Mouse (Mus musculus) MEL (cell line): ENCODE results near the gene Hic1. TPM values are rescaled to one million over a fixed set of nuclear protein-coding genes. Genes with fewer than 3 reads are reported as not detected.

Experiments used
- DNase-seq: peaks from one replicate; pipeline ENCODE4 v3.0.0; 2011; ENCODE audit warnings: low read depth, low spot score
- H3K27ac ChIP-seq: 2 replicates; pipeline ENCODE4 v1.5.1; 2012; ENCODE audit warnings: low read depth, mild to moderate bottlenecking, control low read depth, low read length, moderate library complexity; ENCODE audit not compliant: control insufficient read depth
- H3K27me3 ChIP-seq, 2 experiments: fragments of 150-350 bp in 1 of 2; sonication (generic) in 1 of 2; 2 replicates each; pipeline ENCODE4 v1.6.1; 2012; ENCODE audit warnings: low read length in 2 of 2, mild to moderate bottlenecking in 2 of 2, improper control_type of control experiment in 1 of 2, moderate library complexity in 1 of 2; ENCODE audit not compliant: insufficient read depth in 2 of 2, control insufficient read depth in 1 of 2
- H3K36me3 ChIP-seq, 2 experiments: 2 replicates each; pipeline ENCODE4 v1.6.1; 2012 to 2014; ENCODE audit warnings: low read length in 2 of 2, improper control_type of control experiment in 1 of 2, inconsistent platforms in 1 of 2, mild to moderate bottlenecking in 1 of 2; ENCODE audit not compliant: insufficient read depth in 2 of 2, control insufficient read depth in 1 of 2
- H3K4me1 ChIP-seq, 2 experiments: fragments of 150-350 bp in 1 of 2; sonication (generic) in 1 of 2; 2 replicates each; pipeline ENCODE4 v1.6.1; 2012; ENCODE audit warnings: low read length in 2 of 2, improper control_type of control experiment in 1 of 2, mild to moderate bottlenecking in 1 of 2; ENCODE audit not compliant: insufficient read depth in 2 of 2, control insufficient read depth in 1 of 2
- H3K4me3 ChIP-seq, 2 experiments: fragments of 150-350 bp in 1 of 2; sonication (generic) in 1 of 2; 2 replicates each; pipeline ENCODE4 v1.5.1; 2012; ENCODE audit warnings: low read depth in 2 of 2, low read length in 2 of 2, mild to moderate bottlenecking in 2 of 2, moderate library complexity in 2 of 2, control low read depth in 1 of 2, improper control_type of control experiment in 1 of 2; ENCODE audit not compliant: control insufficient read depth in 1 of 2, insufficient read depth in 1 of 2
- H3K79me2 ChIP-seq: 2 replicates; pipeline ENCODE4 v1.6.1; 2012; ENCODE audit warnings: mild to moderate bottlenecking, low read length, moderate library complexity; ENCODE audit not compliant: control insufficient read depth, poor library complexity, insufficient read depth
- H3K9ac ChIP-seq: 2 replicates; pipeline ENCODE4 v1.6.1; 2012; ENCODE audit warnings: low read depth, mild to moderate bottlenecking, control low read depth, low read length, moderate library complexity; ENCODE audit not compliant: control insufficient read depth, poor library complexity, severe bottlenecking
- H3K9me3 ChIP-seq: fragments of 150-350 bp; sonication (generic); replicated peaks from 2 replicates; pipeline ENCODE4 v1.6.1; 2012; ENCODE audit warnings: mild to moderate bottlenecking, low read length, improper control_type of control experiment, moderate library complexity; ENCODE audit not compliant: insufficient read depth
- BHLHE40 ChIP-seq: IDR thresholded peaks from 2 replicates; pipeline ENCODE4 v1.6.1; 2012; ENCODE audit warnings: low read depth, mild to moderate bottlenecking, inconsistent platforms, low read length, improper control_type of control experiment, borderline replicate concordance
- CHD1 ChIP-seq: IDR thresholded peaks from 2 replicates; pipeline ENCODE4 v1.6.1; 2012; ENCODE audit warnings: low read depth, mild to moderate bottlenecking, inconsistent platforms, low read length, improper control_type of control experiment
- CHD2 ChIP-seq: IDR thresholded peaks from 2 replicates; pipeline ENCODE4 v1.6.1; 2011; ENCODE audit warnings: low read length, improper control_type of control experiment
- E2F4 ChIP-seq: IDR thresholded peaks from 2 replicates; pipeline ENCODE4 v1.6.1; 2011; ENCODE audit warnings: low read depth, low read length, improper control_type of control experiment, borderline replicate concordance
- EP300 ChIP-seq, 2 experiments: IDR thresholded peaks; 2 replicates each; pipeline ENCODE4 v1.6.1; 2011; ENCODE audit warnings: improper control_type of control experiment in 2 of 2, low read length in 2 of 2, low read depth in 1 of 2, mild to moderate bottlenecking in 1 of 2
- GATA1 ChIP-seq: IDR thresholded peaks from 2 replicates; pipeline ENCODE4 v1.6.1; 2011; ENCODE audit warnings: low read depth, low read length, improper control_type of control experiment
- HCFC1 ChIP-seq: IDR thresholded peaks from 2 replicates; pipeline ENCODE4 v1.6.1; 2012; ENCODE audit warnings: low read depth, mild to moderate bottlenecking, inconsistent platforms, low read length, improper control_type of control experiment, moderate library complexity
- JUND ChIP-seq: IDR thresholded peaks from 2 replicates; pipeline ENCODE4 v1.6.1; 2011; ENCODE audit warnings: low read depth, mild to moderate bottlenecking, improper control_type of control experiment, low read length
- KAT2A ChIP-seq: conservative IDR thresholded peaks from 2 replicates; pipeline ENCODE4 v1.6.1; 2012; ENCODE audit warnings: low read depth, low read length, improper control_type of control experiment, inconsistent platforms
- MAX ChIP-seq: IDR thresholded peaks from 2 replicates; pipeline ENCODE4 v1.6.1; 2011; ENCODE audit warnings: low read length, improper control_type of control experiment
- MAZ ChIP-seq: IDR thresholded peaks from 2 replicates; pipeline ENCODE4 v1.6.1; 2012; ENCODE audit warnings: low read depth, mild to moderate bottlenecking, inconsistent platforms, low read length, improper control_type of control experiment
- MEF2A ChIP-seq: IDR thresholded peaks from 2 replicates; pipeline ENCODE4 v1.6.1; 2014; ENCODE audit warnings: low read depth, mild to moderate bottlenecking, inconsistent platforms, low read length, improper control_type of control experiment; ENCODE audit not compliant: poor library complexity, insufficient replicate concordance, severe bottlenecking; ENCODE audit errors: extremely low read depth
- MXI1 ChIP-seq: IDR thresholded peaks from 2 replicates; pipeline ENCODE4 v1.6.1; 2011; ENCODE audit warnings: mild to moderate bottlenecking, low read depth, low read length, improper control_type of control experiment
- MYC ChIP-seq: IDR thresholded peaks from 2 replicates; pipeline ENCODE4 v1.6.1; 2011; ENCODE audit warnings: low read depth, mild to moderate bottlenecking, low read length, improper control_type of control experiment, moderate library complexity
- NELFE ChIP-seq: IDR thresholded peaks from 2 replicates; pipeline ENCODE4 v1.6.1; 2011; ENCODE audit warnings: low read depth, low read length, improper control_type of control experiment
- POLR2AphosphoS2 ChIP-seq: IDR thresholded peaks from 2 replicates; pipeline ENCODE4 v1.6.1; 2011; ENCODE audit warnings: low read length, improper control_type of control experiment
- POLR2AphosphoS5 ChIP-seq: IDR thresholded peaks from 2 replicates; pipeline ENCODE4 v1.6.1; 2012; ENCODE audit warnings: low read depth, borderline replicate concordance, mild to moderate bottlenecking, inconsistent platforms, low read length, moderate library complexity, mixed read lengths
- RAD21 ChIP-seq: IDR thresholded peaks from 2 replicates; pipeline ENCODE4 v1.6.1; 2011; ENCODE audit warnings: mild to moderate bottlenecking, low read depth, low read length, improper control_type of control experiment
- TBP ChIP-seq: IDR thresholded peaks from 2 replicates; pipeline ENCODE4 v1.8.0; 2011; ENCODE audit warnings: low read depth, low read length, improper control_type of control experiment
- TCF12 ChIP-seq: IDR thresholded peaks from 2 replicates; pipeline ENCODE4 v1.6.1; 2014; ENCODE audit warnings: low read depth, mild to moderate bottlenecking, inconsistent platforms, low read length, improper control_type of control experiment, moderate library complexity
- UBTF ChIP-seq: IDR thresholded peaks from 2 replicates; pipeline ENCODE4 v1.6.1; 2012; ENCODE audit warnings: low read depth, mild to moderate bottlenecking, inconsistent platforms, low read length, improper control_type of control experiment, moderate library complexity, borderline replicate concordance; ENCODE audit not compliant: insufficient read depth
- USF1 ChIP-seq: IDR thresholded peaks from 2 replicates; pipeline ENCODE4 v1.6.1; 2014; ENCODE audit warnings: low read depth, mild to moderate bottlenecking, inconsistent platforms, low read length, improper control_type of control experiment, moderate library complexity
- polyA plus RNA-seq, 2 experiments: library from polyadenylated mRNA; stranded (reverse) in 1 of 2; unstranded in 1 of 2; fragments of >175 nt in 1 of 2; fragments of >200 nt in 1 of 2; gene quantifications; 2 replicates each; pipeline versions ENCODE4 v1.2.1 to v1.2.4; 2012; ENCODE audit warnings: low replicate concordance in 2 of 2, low read depth in 1 of 2; ENCODE audit not compliant: insufficient read length in 2 of 2, insufficient read depth in 1 of 2, missing spikeins in 1 of 2
- total RNA-seq: library from RNA; depleted of rRNA; stranded (reverse); fragments of 300-350 nt; gene quantifications from 2 replicates; pipeline ENCODE4 v1.2.3, GENCODE M21; 2012

The Hic1 gene
- total and polyA plus RNA-seq, 3 experiments: 18.2 to 18.8 TPM; not detected in 1

DNA sequence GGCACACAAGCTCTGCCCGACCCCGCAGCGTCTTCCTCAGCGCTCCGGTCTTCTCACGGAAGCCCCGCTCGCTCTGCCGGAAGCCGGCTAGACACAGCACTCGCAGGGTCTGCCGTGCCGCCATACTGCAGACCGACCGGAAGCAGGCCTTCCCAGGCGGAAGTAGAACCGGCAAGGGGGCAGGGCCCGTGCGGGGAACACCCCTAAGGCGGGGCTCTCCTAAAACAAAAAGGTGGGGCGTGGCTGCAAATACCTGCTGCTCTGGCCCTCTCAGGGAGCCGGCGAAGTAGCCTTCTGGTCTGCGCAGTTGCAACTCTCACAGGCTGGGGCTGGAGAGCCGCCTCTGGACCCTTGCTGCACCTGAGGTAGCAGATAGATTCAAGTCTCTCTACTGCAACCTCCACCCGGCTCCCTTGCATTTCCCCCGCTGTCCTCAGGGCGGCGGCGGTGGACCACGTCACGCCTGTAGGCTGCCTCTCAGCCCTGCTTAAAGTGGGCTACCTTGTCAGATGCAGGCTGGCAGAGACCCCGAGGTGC lies 9.4 kb upstream of the Hic1 start, which contains the start of gene Ovca2 (continued):
- TF ChIP-seq MEF2A (no peak), RAD21 (peak; percentile 87), TCF12 (peak; percentile 68), NELFE (peak; percentile 93), MXI1 (peak; percentile 44; the same call in 1 of the 2 replicates), HCFC1 (peak; percentile 87), POLR2AphosphoS2 (peak; percentile 94), TBP (0 out of 2 replicates have a peak, but pooled peaks have one; percentile 56)

DNA sequence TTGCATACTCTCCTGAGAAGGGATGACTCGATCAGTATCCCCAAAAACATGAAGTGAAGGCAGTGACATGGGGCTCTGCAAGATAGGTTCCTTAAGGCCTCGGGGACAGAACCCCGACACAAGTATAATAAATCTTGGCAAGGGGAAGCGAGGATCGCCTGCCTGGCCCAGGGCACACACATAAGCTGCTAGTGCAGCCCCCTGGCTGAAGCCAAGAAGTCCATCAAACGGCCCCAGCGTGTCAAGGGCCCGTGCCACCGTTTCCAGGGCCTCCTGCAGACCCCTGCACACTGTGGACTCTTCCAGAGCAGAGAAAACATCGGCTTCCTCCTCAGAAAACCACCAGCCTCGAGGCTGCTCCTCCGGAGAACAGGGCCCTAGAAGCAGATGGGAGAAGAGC lies 8.7 kb upstream of the Hic1 start:
- Histone ChIP-seq H3K4me1 (peaks cover 0 to 18% of the 10 kb centered on the region in 2 experiments; a peak in 3 of 4 replicates), H3K36me3 (peaks cover 0 to 5% of the 10 kb centered on the region in 2 experiments; a peak in 3 of 4 replicates), H3K4me3 (peak overlapping the region; percentile 92 to 95), H3K79me2 (peaks cover 10% of the 10 kb centered on the region), H3K9me3 (no peaks in the 10 kb centered on the region), H3K27me3 (no peaks in the 10 kb centered on the region), H3K9ac (peak overlapping the region; percentile 95), H3K27ac (peak overlapping the region; percentile 75; the same call in 1 of the 2 replicates)
- TF ChIP-seq MAZ (no peak), UBTF (no peak), USF1 (no peak), GATA1 (no peak), CHD2 (no peak), KAT2A (no peak), E2F4 (no peak), JUND (no peak), CHD1 (no peak), POLR2AphosphoS5 (no peak), BHLHE40 (no peak), EP300 (IDR thresholded peaks at IDR 0.05; ENCODE audit: low read depth in 1 of 2, low read length in 2 of 2) (no peak), MAX (no peak), MEF2A (no peak), MYC (no peak), TCF12 (no peak), RAD21 (no peak)
- DNase-seq: no peak
